Mouse (Mus musculus) natural killer cell, adult 2 months (primary cell): ENCODE measurements around the gene Uggt1.
A peak's percentile ranks its signal among the peaks of the same experiment; 100 is the strongest.

Experiments used
- DNase-seq, 2 experiments: peaks; one replicate each; pipeline ENCODE4 v3.0.0; 2022; ENCODE audit warnings: low spot score in 2 of 2

The Uggt1 gene

DNA sequence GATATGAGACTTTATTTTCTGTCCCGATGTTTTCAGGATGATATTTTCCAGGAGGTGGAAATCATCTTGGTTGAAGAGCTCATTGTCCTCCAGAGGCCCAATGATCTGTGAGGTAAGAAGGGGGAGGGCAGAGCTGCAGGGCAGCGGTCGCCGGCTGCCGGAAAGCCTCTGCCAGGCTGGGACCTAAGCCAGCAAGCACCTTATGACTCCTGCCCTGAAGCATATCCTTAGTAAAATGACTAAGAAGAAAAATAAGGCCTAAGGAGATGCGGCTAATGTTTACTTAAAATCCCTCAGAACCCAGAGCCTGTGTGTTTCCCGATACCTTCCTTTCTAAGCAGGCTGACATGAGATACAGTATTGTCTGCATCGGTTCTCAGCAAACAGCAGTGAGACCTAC, 71.1 kb downstream of the Uggt1 start:
- DNase-seq: no peak

GRCm38 (mm10) chr1:36172941-36173340, 71.6 kb downstream of the Uggt1 start:
- DNase-seq: no peak

- peak in 1 of 2 experiments; percentile 23 for DNase-seq
These were observed 81.8 kb downstream of the Uggt1 start for GRCm38 (mm10) chr1:36162687-36163086.

GRCm38 (mm10) chr1:36161208-36161607, 83.3 kb downstream of the Uggt1 start:
- DNase-seq: no peak

DNA sequence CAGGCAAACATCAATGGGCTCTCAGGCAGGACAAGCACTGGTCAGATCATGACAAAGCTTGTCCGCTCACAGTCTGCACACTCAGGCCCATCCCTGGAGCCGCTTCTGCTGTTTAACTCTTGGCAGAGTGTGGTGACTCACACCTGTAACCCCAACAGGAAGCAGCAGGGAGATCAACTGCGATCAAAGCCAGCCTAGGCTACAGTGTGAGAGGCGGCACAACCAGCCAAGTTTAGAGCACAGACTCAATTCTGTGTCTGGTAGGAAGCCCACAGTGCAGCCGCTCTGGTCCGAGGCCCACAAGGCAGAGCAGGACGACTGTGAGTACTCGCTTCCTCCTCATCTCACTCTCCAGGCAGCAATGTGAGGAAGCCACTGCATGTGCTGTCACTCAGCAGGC, 84.3 kb downstream of the Uggt1 start:
- DNase-seq: peak; percentile 59 to 69

GRCm38 (mm10) chr1:36149411-36149810, 95.1 kb downstream of the Uggt1 start:
- DNase-seq: peak in 1 of 2 experiments; percentile 36

- no peak for DNase-seq
These were observed 95.7 kb downstream of the Uggt1 start for GRCm38 (mm10) chr1:36148809-36149208.

DNA sequence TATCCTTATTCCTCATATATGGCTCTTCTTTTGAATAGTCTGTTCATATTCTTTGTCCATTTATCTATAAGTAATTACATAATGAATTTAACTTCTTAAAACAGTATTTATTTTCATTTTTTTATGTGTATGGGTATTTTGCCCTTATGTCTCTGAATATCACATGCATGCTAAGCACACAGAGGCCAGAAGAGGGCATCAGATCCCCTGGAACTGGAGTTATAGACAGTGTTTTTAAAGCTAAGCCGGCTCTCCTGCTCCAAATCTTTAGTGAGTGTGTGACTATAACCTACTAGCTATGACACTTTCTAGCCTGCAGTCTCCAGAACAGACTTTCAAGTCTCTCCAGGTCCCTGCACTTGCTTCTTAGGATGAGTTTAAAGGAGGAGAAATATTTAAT, 99.5 kb downstream of the Uggt1 start:
- DNase-seq: peak in 1 of 2 experiments; percentile 32

- DNase-seq: no peak
These were observed 104.2 kb downstream of the Uggt1 start for GRCm38 (mm10) chr1:36140311-36140710.

GRCm38 (mm10) chr1:36134584-36134983, 109.9 kb downstream of the Uggt1 start:
- DNase-seq: peak; percentile 49 to 75

- no peak for DNase-seq
These were observed 110.9 kb downstream of the Uggt1 start for GRCm38 (mm10) chr1:36133647-36134046.

DNA sequence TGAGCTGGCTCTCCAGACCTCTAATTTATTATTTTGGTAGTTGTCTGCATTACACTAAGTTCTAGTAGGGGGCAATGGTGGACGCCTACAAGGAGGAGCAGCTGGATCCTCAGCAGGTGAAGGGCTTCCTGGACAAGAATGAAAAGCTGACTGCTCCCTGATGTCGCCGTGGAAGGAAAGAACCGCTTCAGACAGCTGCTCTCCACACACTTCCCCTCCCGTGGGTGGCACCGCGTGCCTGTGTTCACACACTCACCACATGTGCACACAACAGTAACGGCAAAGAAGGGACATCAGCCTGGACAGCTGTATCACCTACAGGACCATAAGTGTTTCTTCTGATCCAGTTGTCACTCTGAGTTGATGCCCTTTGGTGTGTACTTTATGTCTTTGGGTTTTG, 111.5 kb downstream of the Uggt1 start:
- peak in 1 of 2 experiments; percentile 17 for DNase-seq

DNA sequence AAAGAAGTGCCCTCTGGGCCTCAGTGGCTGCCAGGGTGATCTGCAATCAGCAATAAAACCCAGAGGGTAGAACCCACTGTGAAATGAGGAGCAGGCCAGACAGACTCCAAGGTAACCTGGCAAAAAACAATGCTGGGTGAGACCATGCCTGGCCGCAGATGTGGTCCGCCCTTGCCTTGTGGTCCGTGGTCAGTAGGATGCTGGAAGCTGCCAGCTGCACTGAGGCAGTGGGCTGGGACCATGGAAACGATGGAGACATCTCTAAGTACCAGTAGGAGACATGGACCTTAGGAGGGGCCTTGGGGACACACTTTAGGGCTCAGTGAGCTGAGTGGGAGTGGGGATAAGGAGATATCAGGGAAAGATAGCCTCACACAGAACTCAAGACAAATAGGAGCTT, 112.3 kb downstream of the Uggt1 start:
- DNase-seq: no peak

GRCm38 (mm10) chr1:36131766-36132165, 112.8 kb downstream of the Uggt1 start:
- DNase-seq: no peak

DNA sequence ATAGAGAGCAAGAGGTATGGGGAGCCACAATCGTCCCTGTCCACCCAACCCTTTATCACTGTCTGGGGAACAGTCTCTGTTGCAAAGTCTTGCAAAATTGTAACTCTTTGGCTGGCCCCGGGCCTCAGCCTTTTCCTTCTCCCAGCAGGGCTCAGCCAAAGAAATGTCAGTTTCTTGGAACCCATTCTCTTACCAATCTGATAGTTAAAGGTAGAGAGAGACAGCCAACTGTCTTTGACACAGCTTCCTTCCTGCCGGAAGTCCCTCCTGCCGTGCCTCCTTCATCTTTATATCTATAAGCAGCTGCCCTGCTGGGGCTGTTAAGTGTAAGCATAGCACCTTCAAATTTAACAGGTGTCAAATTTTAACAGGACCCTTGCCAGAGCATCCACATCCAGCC, 113.4 kb downstream of the Uggt1 start:
- DNase-seq: no peak

DNA sequence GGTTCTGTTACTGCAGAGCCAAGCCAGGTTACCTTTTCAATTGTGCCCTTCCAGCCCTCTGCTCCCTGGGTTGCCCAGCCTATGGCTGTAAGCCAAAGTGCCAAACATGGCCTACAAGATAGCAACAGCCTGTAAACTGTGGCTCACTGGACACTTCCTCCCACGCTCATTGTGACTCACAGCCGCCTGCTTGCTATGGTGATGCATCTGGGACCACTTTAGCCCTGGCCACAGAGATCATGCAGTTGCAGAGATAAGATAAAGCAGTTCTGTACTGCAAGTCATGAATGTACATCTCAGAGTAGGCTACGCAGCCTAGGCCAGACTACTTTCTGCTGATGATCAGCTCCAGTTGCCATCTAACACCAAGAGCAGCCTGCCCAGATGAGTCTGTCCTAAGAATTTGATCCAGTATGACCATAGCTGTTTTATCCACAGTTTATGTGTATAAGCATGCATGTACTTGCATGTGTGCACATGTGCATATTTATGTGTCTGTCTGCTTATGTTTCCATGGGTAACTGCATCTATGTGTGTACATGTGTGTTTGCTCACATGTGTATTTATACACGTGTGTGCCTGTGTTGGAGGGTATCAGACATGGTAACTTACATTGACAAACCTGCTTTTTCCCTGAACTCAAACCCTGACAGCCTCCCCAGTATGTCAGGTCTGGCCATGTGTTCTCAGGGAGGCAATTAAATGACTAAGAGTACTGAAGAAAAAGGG, 114.0 kb downstream of the Uggt1 start:
- peak; percentile 23 to 26 for DNase-seq

- no peak for DNase-seq
These were observed 114.6 kb downstream of the Uggt1 start for GRCm38 (mm10) chr1:36129881-36130280.

DNA sequence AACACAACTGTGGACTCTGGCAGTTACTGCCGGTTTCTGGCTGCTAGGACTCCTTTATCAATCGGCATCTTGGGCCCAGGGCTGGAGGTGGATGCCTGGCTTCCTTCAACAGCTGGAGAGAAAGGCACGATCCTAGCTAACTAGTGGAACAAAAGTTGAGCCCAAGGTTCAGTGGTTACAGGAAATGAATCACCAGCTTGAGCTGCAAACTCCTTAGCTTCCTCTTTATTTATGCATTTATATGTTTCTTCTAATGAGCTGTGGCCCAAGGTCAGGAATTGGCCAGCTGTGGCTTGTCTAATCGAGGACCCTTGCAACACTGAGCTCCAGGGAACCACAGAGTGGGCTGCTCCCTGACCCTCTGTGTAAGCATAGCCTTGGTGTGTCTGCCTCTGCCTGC, 115.4 kb downstream of the Uggt1 start:
- peak in 1 of 2 experiments; percentile 20 for DNase-seq

- DNase-seq: no peak
These were observed 119.4 kb downstream of the Uggt1 start for GRCm38 (mm10) chr1:36125076-36125475.

GRCm38 (mm10) chr1:36121172-36121571, 123.3 kb downstream of the Uggt1 start:
- DNase-seq: no peak

GRCm38 (mm10) chr1:36119426-36119825, 125.1 kb downstream of the Uggt1 start:
- no peak for DNase-seq

DNA sequence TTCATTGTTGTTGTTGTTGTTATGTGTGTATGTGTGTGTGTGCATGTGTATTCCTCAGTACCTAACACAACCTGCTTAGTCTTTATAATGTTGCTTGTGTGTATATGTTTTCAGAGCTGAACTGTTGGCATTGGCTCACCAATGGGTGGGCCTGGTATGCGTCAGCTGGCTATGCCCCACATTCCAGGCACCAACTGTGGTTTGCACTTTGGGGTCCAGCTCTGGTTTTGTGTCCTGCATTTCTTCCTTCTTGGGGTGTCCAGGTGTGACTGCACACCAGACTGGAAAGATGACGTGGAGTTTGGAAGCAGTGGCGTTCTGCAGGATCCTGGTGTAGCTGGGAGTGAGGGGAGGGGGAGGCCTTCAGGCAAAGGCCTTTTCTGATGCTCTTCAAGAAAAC, 125.6 kb downstream of the Uggt1 start:
- no peak for DNase-seq

DNA sequence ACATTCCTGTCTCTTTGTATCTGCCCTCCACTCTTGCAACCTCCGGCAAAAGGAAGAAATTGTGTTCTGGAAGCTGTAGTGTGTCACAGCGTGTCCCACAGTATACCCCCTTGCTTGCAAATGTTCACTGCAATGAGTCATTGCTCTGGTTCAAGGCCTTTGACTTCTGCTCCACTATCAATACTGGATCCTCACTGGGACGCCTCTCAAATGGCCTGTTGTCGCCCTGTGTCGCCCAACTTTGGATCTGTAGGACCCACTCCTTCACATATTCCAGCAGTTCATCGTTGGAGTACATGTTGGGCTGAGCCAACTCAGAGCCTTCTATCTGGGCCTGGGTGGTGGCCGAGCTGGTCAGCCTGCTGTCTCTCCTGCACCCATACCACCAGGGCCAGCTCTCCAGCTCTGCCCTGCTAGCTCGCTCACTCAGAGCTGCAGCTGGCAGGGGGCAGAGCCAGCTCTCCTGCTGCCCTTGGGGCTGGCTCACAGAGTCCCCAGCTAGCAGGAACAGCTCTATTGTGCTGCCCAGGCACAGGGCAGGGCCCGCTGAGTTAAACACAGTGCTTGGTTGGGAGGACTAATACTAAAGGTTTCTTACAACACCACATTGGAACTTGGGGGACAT, 126.3 kb downstream of the Uggt1 start:
- no peak for DNase-seq
